Mouse (Mus musculus): ENCODE measurements around the gene Tyk2. TPM values are rescaled to one million over a fixed set of nuclear protein-coding genes. Genes with fewer than 3 reads are reported as not detected.

The Tyk2 gene
- total RNA-seq, 2 experiments from 2014 or later = 16.1 to 16.7 TPM

- DNase-seq = no peak
These were observed 14.0 kb downstream of the Tyk2 start for GRCm38 (mm10) chr9:21117073-21117472.

GRCm38 (mm10) chr9:21115105-21115504 lies 15.9 kb downstream of the Tyk2 start:
- DNase-seq = no peak
- intact Hi-C loops (cut with DNase I) = no loop called here

More at GRCm38 (mm10) chr9:21117073-21117472, 14.0 kb downstream of the Tyk2 start:
- intact Hi-C loops (cut with DNase I) = no loop called here

GRCm38 (mm10) chr9:21114190-21114589 lies 16.9 kb downstream of the Tyk2 start:
- intact Hi-C loops (cut with DNase I) = no loop called here
- no peak for DNase-seq

GRCm38 (mm10) chr9:21113751-21114150 lies 17.3 kb downstream of the Tyk2 start:
- intact Hi-C loops (cut with DNase I) = no loop called here
- no peak for DNase-seq

- no peak for DNase-seq
- intact Hi-C loops (cut with DNase I) = no loop called here
These were observed 23.3 kb downstream of the Tyk2 start for GRCm38 (mm10) chr9:21107607-21108237.

GRCm38 (mm10) chr9:21105760-21106564 lies 25.1 kb downstream of the Tyk2 start:
- no peak for DNase-seq
- intact Hi-C loops (cut with DNase I) = no loop called here

GRCm38 (mm10) chr9:21104814-21105213 lies 26.2 kb downstream of the Tyk2 start:
- intact Hi-C loops (cut with DNase I) = no loop called here
- no peak for DNase-seq

- intact Hi-C loops (cut with DNase I) = no loop called here
- DNase-seq = no peak
These were observed 29.0 kb downstream of the Tyk2 start for GRCm38 (mm10) chr9:21102076-21102475.

- intact Hi-C loops (cut with DNase I) = no loop called here
- no peak for DNase-seq
These were observed 30.4 kb downstream of the Tyk2 start for GRCm38 (mm10) chr9:21100447-21101161.

GRCm38 (mm10) chr9:21097793-21098192 lies 33.2 kb downstream of the Tyk2 start:
- DNase-seq = no peak
- intact Hi-C loops (cut with DNase I) = no loop called here

GRCm38 (mm10) chr9:21095958-21096357 lies 35.1 kb downstream of the Tyk2 start:
- DNase-seq = no peak
- intact Hi-C loops (cut with DNase I) = no loop called here

- no peak for DNase-seq
- intact Hi-C loops (cut with DNase I) = no loop called here
These were observed 37.6 kb downstream of the Tyk2 start for GRCm38 (mm10) chr9:21093423-21093822.

GRCm38 (mm10) chr9:21091707-21092320 lies 39.2 kb downstream of the Tyk2 start, which contains the start of the genes Gm38431 and Raver1:
Gene Gm38431, minus strand, starts transcription at chr9:21091997.
Gene Raver1, minus strand, starts transcription at chr9:21092008.
- DNase-seq = peak; percentile 99
- intact Hi-C loops (cut with DNase I) = no loop called here

- intact Hi-C loops (cut with DNase I) = no loop called here
These were observed 39.9 kb downstream of the Tyk2 start for GRCm38 (mm10) chr9:21090972-21091706.

GRCm38 (mm10) chr9:21090537-21090936 lies 40.5 kb downstream of the Tyk2 start:
- intact Hi-C loops (cut with DNase I) = no loop called here

More at GRCm38 (mm10) chr9:21090972-21091706, 39.9 kb downstream of the Tyk2 start:
- no peak for DNase-seq

GRCm38 (mm10) chr9:21083324-21083723 lies 47.7 kb downstream of the Tyk2 start:
- intact Hi-C loops (cut with DNase I) = no loop called here

More at GRCm38 (mm10) chr9:21090537-21090936, 40.5 kb downstream of the Tyk2 start:
- DNase-seq = no peak

GRCm38 (mm10) chr9:21081127-21081526 lies 49.9 kb downstream of the Tyk2 start:
- DNase-seq = no peak
- intact Hi-C loops (cut with DNase I) = no loop called here

More at GRCm38 (mm10) chr9:21083324-21083723, 47.7 kb downstream of the Tyk2 start:
- DNase-seq = no peak

GRCm38 (mm10) chr9:21075625-21076024 lies 55.4 kb downstream of the Tyk2 start:
- DNase-seq = no peak
- intact Hi-C loops (cut with DNase I) = no loop called here

- intact Hi-C loops (cut with DNase I) = no loop called here
These were observed 56.9 kb downstream of the Tyk2 start for GRCm38 (mm10) chr9:21074173-21074572.

More at GRCm38 (mm10) chr9:21074173-21074572, 56.9 kb downstream of the Tyk2 start:
- no peak for DNase-seq
